Mouse (Mus musculus) liver, adult (tissue): ENCODE data around the gene Angel2.

Source experiments
- GATA4 ChIP-seq: IDR thresholded peaks from 2 replicates; pipeline ENCODE4 v1.6.1; 2014; ENCODE audit warnings: mild to moderate bottlenecking, low read length; ENCODE audit not compliant: insufficient replicate concordance

Gene Angel2

DNA sequence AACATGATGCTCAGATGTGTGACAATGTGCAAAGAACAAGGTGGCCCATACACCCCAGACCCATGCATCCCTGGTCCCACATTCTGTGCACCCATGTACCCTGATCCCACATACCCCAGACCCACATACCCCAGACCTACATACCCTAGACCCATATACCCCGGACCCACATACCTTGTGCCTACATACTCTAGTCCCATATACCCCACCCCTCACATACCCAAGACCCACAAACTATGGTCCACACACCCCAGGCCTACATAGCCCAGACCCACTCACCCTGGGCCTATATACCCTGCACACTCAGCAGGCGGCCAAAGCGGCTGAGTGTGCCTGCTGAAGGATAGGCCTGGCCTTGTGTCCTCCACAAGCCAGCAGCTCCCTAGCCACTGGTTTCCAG, 37.8 kb downstream of the Angel2 start:
- no peak for TF ChIP-seq GATA4

DNA sequence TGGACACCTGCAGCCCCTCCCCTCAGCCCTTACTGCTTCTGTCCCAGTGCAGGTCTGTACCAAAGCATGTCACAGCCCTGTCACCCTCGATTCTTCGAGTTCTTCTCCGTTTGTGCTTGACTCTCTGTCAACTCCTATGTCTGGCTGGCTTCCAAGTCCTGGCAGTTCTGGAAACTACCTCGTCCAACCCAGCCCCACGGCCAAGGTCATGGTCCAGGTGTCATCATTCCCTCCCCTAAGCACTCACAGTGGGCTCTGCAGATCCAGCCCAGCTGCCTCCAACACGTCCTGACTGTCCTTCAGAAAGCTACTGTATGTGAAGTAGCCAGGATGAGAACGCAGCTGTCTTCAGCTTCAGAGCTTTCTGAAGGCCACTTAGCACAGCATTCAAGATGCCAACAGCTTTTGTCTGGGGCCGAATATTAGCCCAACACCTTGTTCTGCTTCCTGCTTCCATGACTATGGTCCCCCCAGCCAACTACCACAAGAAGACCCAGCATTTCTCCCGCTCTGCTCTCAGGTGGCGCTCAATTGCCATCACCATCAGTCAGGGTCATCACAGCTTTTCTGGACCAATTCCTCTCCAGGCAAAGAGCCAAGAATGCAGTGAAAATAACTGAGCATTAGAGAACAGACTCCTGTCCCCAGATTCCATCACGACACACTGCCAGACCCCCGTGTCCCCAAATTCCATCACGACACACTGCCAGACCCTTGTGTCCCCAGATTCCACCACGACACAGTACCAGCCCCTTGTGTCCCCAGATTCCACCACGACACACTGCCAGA, 40.3 kb downstream of the Angel2 start:
- TF ChIP-seq GATA4 = no peak

DNA sequence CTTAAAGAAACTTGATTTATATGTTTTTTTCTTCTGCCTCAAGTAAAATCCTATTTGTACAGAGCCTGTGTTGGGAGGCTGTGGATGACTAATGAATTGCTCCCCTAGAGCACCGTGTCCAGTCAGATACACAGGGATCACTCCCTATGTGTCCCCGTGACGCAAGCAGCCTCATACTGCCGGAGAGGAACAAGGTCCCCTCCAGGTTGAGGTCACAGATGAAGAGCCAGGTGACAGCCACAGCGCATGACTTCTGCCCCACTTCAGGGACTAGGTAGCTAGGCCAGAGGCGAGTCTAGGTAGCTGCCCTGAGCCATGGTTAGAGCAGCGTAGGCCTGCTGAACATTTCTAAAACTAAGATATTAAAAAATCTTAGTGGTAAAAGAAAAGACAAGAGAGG, 43.1 kb downstream of the Angel2 start:
- TF ChIP-seq GATA4 = no peak

DNA sequence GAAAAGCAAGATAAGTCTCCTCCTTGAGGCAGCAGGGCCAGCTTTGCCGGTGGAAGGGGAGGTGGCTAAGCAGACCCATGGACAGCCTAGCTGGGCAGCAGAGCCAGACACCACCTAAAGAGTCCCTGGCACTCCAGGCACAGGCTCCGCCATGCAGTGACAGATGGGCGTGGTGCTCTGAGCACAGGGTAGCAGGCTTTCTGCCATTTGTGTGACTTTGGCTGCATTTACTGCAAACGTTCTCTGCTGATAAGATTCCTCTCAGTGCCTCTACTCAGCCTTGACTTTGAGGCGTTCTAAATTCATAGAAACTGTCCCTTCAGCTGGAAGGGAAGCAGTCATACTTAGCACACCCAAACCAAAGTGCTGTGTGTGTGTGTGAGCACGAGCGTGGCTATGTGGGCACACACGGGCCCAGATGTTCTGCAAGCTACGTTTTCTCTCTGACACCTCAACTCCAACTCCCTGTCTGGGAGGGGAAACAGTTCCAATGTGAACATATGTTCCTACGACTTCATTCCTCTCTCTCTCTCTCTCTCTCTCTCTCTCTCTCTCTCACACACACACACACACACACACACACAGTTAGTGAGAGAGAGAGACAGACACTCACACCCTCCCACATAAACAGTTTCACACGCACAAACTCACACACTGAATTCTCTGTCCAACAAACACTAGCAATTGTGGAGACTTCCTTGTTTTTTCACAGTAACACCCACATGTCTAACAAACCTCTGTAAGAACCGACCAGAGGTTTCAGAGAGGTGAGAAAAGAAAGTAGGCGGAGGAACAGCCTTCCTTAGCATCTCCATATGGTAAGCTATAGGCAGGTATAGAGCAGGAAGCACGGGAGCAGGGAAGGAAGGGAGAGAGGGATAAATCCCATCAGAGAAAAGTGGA, 47.0 kb downstream of the Angel2 start:
- TF ChIP-seq GATA4 = no peak

DNA sequence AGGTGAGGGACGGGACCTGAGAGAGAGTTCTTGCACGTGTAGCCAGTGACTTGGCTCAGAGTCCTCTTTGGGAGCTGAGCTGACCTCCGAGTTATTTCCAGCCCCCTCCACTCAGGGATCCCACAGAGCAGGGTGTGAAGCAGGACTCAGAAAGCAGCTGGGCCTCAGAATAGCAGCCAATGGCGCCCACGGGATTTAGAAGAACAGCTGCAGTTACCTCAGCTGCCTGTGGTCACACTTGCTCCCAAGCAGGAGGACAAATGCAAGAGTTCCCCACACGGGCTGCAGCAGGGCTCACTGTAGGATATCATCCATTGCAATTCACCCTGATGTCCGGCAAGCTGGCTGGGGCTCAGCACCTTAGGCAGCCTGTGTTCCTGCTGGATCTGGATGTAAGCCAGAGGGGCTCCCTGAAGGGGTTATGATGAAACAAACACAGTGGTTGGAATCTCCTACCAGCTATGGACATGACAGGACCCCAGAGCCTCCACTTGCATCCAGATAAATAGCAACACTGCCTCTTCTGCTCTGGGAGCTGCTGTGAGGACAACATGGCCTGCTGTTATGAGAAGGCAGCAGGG, 47.8 kb downstream of the Angel2 start:
- TF ChIP-seq GATA4 = no peak

DNA sequence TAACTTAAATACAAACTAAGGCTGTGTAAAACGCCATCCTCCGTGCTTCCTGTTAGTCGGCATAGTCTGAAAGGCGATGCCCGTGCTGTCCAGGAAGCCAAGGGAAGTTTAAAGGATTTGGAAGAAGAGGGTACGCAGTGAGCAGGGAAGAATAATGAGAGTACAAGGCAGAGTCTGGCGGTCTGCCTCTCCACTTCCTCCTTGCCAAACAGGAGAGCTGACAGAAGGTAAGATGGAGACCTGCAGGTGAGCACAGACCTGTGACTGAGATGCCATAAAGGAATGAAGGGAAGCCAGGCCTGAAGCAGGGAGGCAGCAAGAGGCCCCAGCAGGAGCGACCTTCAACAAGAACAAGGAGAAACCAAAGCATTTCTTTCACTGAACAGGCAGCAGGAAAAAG, 49.3 kb downstream of the Angel2 start:
- TF ChIP-seq GATA4 = no peak

DNA sequence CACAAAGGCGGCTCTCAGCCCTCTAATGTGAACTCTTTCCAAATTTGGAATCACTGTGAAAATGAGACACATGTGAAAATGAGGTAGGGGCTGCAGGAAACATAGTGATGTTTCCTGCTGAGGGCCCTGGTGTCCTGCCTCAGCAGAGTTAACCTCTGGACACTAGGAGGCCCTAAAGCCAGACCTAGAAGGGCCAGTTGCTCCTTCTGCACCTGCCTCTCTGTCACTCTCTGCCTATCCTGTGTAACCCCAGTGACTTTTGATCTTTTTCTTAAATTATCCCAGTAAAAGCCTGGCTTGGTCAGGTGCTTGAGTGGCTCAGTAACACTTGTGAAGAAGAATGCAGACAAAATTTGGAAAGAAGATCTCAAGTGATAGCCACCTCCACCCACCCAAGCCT, 49.9 kb downstream of the Angel2 start:
- no peak for TF ChIP-seq GATA4

DNA sequence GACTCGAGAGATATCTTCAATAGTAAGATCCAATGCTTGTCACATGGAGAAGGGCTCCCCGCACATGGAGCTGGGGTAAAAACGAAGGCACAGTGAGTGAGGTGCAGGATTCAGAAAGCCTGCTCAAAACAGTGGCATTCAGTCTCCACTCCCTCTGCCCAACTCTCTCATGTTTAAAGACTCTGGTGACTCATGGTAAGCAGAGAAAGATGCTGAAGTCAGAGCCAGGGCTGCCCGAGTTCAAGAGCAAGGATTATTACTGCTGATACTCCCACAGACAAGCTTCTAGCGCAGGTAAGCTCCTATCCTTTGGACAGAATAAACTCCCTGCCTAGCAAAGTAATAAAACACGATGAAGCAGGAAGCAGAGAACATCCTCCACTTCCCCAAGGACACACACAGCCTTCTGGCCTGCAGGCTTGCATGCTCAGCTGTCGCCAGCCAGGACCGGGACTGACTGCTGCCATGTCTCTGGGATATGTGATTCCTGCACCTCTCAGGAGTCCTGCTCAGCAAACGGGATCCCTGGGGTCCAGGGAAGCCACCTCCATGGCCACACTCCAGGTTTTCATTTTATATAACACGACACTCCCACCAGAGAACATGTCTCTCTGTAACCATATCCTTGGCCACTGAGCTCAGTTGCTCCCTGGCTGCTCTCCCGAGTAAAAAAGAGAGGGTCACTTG, 52.1 kb downstream of the Angel2 start:
- no peak for TF ChIP-seq GATA4

DNA sequence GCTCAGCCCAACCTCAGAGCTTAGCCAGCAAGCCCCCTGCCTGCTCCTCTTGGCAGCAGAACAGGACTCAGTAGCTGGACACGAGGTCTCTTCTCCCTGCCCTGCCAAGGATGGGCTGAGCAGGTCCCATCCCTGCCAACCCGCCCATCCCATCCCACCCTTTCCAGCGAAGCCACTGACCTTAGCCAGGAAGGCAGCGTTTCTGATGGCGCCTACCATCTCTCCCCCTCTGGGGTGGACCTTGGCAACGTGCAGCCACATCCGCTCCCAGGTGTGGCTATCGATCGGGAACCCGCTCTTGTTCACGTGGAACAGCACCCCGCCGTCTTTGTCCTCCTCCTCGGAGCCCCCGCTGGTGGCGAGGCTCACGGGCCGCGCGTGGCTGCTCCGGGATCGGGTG, 53.1 kb downstream of the Angel2 start:
- TF ChIP-seq GATA4 = no peak

DNA sequence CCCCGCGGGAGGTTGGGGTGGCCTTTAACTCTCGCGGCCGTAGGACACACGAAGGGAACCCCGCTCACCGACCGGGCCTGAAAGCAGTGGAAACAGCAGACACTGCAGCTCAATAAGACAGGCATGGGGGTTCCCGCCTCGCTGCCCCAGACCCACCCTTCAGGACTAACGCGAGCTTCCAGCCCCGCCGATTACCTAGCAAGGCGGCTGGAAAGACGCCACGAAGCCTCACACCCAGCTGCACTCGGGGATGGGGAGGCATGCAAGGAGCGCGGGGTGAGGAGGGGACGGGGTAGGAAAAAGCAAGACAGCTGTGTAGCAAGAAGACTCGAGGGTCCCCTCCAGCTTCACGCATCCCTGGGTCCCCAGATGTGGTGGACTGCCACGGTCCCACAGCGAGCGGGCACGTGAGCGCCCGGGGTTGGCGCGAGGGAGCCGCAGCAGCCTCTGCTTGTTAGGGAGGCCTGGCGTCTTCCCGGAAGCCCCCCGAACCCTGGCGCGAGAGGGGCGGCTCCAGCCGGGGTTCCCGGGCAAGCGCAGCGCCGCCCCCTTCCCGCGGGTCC, 53.7 kb downstream of the Angel2 start:
- TF ChIP-seq GATA4 = no peak

DNA sequence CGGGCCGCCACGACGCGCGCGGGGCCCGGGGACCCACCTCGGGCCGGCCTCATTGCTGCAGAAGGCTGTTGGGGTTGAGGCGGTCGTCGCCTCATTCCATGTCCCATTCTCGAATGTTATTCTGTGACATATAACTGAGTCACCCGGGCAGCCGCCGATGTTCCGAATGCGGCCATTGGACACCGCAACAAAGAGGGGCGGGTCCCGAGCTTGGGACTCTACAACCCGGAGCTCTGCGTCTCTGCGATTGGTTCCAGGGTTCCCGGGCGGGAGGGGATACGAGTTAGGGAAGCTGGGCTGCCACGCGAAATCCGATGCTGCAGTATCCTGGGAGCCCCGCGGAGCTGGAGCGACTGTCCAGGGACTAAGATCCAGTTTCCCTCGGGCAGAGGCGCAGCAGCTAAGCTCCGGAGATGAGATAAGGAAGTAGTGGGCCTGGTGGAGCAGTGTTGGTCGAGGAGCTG, 54.2 kb downstream of the Angel2 start, which contains the start of gene Vash2:
Vash2 (minus strand) TSS at position 197 of the 464 bp plus-strand sequence.
- TF ChIP-seq GATA4 = no peak

DNA sequence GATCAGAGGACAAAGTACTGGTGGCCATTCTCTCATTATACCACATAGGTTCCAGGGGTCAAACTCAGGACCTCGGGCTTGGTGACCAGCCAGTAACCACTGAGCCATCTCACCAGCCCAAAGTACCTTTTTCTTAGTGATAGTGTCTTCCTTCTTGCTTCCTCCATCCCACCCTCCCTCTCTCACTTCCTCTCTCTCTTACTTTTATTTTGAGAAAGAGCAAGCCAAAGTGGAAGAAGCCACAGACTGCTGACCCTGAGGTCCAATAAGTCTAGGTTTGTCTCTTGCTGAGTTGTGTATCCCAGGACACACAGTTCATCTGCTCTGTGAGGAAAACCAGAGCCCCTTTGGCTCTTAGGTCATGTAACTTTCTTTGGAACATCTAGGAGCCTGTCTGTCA, 55.6 kb downstream of the Angel2 start:
- no peak for TF ChIP-seq GATA4

DNA sequence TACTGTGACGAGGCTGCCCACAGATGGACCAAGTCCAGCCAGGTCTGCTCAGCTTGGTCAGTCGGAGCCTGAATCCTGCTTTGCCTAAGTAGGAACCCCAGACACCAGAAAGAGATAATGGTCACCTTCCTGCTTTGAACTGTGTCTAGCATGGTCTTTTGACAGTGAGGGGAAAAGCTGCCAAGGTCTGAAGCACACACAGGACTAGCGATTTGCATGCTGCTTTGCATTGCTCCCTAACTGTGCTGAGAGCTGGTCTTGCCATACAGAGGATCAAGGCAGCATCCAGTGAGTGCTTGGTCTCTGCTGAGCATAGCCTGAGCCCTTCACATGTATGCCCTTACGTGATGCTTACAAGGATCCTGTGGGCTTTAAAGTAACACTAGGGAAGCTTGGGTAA, 56.5 kb downstream of the Angel2 start:
- TF ChIP-seq GATA4 = no peak

DNA sequence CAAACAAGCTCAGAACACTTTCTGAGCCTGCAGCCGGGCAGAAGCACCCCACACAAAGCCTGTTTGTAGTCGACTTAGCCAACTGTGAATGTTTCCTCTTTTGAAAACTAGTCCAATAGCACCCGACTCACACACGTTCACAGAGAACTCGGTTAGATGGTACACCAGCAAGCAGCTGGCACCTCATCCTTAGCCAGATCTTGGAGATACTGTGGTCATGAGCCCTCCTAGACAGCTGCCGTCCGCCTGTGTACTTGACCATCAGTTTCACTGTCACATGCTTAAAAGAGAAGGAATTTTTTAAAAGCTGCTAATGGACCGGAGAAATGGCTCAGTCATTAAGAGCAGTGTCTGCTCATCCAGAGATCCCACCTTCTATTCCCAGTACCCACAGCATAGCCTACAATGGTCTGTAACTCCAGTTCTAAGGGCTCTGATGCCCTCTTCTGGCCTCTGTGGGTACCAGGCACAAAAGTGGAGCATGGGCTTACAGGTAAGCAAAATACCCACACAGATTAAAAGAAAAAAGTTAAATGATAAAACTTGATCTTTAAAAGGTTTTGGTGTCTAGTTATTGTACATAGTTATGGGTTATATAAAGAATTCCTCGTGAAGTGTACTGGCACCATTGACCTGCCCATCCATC, 64.6 kb downstream of the Angel2 start:
- no peak for TF ChIP-seq GATA4
